Mouse (Mus musculus) gastrocnemius, postnatal 25 days (tissue): ENCODE data around the gene Adamts12. TPM values are rescaled to one million over a fixed set of nuclear protein-coding genes. Genes with fewer than 3 reads are reported as not detected.
A peak's percentile ranks its signal among the peaks of the same experiment; 100 is the strongest.

Experiments used
- DNase-seq: peaks from one replicate; pipeline ENCODE4 v3.0.0; 2022
- total RNA-seq, 2 experiments: library from RNA; stranded (reverse); gene quantifications; 1 replicate in 1 of 2; 2 replicates in 1 of 2; pipeline ENCODE4 v1.2.3; 2021

Gene Adamts12
- total RNA-seq, 2 experiments from 2014 or later = 8.4 to 10.5 TPM

DNA sequence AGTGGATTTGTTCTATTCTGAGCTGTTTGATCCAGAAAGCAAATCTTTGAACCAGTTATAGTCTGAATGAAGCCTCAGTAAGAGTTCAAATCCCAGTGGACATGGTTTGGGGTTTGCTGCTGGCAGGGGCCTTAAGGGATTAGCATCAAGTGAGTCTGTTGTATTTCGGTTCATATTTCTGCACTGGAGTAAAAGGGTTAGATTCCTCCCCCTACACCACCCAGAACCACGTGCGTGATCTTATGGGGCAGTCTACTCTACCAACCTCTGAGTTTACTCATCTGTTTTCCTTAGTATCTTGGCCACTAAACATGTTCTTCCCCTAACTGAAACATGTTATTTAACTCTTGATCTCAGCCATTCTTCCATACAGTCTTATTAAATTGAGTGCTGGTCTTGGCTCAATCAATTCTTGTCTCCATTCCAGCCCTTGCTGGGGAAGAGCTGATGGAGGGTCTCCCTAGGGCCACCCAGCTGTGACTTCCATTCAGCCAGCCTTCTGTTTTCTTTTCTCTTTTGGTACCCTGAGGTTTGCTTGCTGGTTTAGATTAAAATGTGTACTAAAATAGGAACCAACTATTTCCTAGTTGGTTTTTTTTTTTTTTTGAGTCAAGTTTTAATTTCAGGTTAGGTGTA is 11.3 kb downstream of the Adamts12 start:
- DNase-seq = no peak

DNA sequence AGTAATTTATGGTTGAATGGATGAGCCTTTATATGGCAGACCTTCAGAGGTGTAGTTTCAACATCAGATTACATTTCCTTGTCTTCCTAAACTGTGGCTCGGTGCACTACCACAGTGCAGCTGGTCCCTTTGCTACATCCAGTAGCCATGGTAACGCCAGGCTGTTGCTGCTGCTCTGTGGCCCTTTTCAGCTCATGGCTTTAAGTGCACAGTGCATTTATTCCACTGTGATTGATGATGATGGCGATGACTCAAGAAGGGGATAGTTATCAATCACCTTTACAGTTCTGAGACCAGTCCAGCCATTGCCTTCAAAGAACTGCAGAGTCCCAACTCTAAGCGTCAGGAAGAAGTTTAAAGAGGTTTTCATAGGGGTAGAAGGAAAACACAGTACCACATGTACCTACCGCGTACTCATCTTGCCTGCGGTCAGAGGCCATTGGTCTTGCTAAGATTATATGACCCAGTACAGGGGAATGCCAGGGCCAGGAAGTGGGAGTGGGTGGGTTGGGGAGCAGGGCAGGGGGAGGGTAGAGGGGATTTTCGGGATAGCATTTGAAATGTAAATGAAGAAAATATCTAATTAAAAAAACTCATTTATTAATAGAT is 18.5 kb downstream of the Adamts12 start:
- DNase-seq = no peak

DNA sequence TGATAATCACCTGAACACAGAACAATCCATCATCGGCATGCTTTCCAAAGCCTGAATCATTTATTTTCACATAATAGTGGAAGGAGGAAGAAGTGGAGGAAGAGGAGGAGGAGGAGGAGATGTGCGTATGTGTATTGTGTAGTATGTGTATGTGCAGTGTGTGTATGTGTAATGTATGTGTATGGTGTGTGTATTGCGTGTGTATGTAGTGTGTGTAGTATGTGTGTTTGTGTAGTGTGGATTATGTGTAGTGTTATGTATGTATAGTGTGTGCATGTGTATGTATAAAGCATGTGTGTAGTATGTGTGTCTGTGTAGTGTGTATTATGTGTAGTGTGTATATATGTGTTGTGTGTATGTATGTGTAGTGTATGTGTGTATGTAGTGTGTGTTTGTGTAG is 19.1 kb downstream of the Adamts12 start:
- no peak for DNase-seq

DNA sequence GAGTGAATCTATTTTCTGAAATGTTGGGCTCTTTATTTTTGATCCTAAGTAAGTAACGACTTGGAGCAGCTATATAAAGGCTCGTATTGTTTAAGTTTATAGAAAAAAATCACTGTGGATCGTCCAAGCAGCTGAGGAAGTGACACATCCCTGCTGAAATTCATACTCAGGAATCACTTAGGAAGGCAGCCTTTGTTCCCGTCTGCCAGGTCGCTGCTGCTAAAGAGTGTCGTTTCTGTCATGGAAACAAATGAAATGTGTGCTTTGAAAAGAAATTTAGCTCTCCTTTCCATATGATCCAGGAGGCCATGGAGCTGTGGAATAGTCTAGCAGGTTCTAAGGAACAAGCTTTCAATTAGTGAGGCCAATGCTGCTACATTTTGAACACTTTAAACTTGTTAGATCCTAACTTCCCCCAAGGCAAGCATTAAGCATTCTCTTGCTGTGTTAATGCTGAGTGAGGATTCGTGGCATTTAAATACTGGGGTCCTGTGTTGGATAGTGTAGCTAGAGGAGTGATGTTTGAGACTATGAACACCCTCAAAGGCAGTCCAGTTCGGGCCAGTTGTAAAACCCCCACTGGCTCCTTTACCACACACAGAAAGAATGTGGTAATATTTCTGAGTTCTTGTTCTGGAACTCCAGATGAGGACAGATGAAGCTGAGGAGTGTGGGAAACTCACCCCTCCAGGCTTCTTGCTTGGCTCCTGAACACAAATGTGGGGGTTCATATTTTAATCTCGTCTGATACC is 19.8 kb downstream of the Adamts12 start:
- no peak for DNase-seq

DNA sequence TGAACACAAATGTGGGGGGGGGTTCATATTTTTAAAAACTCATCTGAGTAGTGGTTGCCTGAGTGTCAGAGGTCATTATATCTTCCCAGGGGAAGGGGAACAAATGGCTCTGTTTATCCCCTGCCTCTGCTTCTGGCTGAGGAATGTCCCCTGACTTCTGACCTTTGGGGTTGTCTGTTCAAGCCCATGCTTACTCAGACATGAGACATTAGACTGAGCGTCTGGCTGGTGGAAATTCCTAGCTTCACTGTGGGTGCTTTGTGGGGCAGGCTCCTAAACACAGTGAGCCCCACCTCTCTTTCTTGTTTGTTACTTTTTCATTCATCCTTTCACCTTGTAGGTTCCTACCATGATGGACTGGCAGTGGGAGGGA is 20.4 kb downstream of the Adamts12 start:
- no peak for DNase-seq

DNA sequence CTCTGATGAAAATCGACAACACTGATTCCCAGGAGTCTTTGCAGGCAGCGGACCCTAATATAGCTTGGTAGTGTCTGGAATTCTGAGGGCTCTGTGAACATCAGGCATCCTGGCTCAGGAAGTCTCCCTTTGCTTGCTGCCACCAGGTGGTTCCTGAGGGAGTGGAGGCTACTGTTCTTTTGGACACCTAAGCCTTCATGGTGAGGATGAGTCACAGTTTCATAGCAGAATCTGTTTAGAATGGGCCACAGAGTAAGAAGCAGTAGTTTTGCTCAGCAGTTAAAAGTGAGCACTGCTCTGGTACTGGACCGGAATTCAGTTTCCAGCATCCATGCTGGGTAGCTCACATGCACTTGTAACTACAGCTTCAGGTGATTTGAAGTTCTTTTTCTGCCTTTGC is 24.9 kb downstream of the Adamts12 start:
- no peak for DNase-seq

DNA sequence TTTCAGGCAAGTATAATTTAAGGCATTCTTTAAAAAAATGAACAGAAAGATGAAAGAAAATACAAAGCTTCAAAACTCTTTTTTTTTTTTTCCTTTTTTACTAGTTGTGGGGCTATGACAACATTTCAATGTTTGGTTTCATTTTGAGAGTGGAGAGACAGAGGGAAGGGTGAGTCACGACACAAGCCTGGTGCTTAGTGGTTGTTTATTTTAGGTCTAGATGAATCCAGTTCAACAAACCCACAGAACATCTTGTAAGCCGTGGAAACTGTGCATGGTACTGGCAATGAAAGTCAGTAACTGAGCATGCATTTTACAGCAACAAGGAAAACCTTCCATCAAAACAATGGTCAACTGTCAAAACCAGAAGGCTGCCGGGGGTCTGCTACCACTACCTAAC is 31.0 kb downstream of the Adamts12 start:
- no peak for DNase-seq

DNA sequence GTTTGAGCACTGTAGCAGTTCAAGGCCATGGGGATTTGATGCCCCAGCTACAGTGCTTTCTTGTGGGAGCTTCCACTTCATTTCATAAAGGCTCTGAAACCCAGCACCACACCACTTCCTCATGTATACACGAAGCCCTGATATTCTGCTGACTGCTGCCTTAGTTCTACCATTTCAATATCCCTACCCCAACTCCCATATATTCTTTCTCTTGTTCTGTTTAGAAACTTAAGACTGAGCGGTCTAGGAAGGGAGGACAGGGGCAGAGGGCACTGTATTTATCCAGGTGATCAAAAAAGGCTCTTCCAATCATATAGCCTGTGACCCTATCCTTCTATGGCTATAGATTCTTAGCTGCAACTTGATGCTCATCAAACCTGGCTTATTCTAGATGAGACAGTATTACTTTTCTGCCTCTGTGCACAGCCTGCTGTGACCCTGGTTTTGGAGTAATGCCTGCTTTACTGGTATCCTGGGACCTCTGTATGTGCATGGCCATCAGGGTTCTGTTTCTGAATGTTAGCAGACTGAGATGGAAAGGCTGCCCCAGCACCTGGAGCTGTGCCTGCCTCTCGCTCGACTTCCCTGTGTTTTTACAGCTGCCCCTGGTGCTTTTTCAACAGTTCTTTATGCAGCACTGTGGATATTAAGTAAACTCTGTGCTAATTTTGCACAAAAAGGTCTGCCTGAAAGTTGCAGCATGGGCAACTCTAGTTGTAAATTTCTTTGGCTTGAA is 33.5 kb downstream of the Adamts12 start:
- no peak for DNase-seq

DNA sequence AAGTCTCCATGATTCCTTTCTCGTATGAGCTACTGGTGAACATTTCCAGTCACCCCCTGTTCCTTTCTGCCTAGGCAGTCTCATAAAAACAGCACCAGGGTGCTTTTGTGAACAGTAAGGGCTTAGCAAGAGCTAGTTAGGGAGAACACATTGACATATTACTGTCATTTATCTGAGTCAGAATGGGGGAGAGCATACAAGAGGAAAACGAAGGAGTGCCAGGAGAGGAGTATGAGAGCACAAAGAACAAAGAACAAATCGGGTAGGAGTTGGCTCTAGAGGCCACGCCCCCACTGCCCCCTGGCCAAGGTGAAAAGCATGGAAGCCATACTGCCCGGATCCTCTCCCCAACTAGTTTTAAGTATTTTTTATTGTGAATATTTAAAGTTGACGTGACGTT is 34.4 kb downstream of the Adamts12 start:
- no peak for DNase-seq

DNA sequence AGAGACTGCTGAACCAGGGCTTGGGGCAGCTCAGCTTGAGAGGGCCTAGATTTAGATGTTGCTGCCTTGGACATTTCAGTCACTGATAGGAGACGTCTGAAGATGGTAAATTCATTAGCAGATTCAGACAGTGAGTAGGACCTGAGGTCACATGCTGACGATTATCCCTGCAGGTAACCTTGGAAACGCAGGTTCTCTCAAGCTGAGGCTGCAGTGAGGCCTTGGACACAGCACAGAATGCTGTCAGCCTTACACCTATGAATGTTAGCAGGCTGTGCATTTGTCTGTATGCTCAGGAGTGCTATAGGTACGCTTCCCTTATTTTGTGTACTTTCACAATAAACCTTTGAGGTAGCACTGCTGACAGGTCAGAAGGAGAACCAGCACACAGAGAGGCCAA is 36.3 kb downstream of the Adamts12 start:
- DNase-seq = no peak

DNA sequence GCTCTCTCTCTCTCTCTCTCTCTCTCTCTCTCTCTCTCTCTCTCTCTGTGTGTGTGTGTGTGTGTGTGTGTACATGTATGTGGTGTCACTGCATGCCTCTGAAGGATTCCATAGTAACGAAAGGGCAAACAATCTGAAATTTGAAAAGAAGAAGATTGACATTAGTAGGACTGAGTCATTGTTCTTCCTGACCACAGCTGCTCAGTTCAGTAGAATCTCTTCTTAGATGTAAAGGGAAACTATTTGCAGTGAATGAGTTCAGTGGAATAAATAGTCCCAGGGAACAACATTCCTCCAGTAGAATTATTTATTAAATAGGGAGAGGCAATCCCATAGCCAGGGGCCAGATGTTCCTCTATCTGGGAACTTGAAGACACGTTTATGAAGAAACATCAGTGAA is 40.5 kb downstream of the Adamts12 start:
- no peak for DNase-seq

DNA sequence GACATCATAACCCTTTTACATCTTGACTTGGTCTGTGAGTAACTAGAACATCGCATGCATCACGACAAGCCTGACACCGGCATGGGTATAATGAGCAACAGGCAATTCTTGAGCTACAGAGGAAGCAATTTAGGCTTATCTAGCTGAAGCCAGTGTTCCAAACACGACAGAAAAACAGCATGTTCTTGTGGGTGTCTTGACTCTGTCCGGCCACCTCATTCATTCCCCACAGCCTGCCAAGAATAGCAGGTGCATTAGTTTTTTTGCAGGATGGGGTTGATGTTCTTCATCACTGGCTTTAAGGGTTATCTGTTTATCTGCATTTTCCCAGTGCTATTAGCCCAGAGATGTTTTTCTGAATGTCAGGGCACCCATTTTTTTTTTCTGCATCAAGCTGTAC is 42.8 kb downstream of the Adamts12 start:
- no peak for DNase-seq

DNA sequence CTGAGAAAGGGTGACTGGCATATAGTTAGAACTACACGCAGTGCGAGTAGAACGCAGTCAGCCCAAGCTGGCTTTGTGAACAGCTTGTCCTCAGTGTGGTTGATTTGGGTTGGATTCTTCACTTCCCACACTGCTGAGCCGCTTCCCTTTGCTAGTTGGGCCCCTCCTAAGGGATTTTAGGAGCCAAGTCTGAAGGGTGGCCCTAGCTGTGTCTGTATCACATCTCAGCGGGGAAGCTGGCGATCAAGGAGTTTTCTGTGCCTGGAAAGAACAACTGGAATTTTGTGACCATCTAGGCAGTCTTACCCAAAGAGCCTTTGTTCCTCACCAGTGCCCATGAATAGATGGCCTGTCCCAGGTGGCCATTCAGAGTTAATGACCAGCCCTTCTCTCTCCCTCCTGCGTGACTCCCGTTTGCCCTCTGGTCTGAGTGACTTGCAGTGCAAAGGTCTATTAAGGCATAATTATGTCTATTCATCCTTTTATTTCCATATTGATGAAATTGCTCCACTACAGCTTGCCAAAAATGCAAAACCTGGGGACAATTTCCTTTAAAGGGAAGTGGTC is 50.1 kb downstream of the Adamts12 start:
- DNase-seq = peak; percentile 20

DNA sequence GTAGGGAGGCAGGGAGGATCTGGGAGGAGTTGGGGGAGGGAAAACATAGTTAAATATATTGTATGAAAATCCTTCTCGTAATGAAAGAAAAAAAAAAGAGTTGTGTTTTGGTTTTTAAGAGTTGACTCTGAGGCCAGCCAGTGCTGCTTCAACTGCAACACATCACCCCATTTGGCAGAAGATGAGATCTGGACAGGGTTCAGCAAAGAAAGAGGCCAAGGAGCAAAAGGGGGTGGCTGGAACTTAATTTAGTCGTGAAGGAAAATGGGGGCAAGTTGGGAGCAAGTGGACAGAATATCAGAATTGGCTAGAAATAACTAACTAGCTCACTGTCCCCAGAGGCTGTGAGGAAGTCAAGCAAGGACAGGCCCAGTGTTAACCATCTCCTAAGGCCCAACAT is 51.7 kb downstream of the Adamts12 start:
- DNase-seq = peak; percentile 79

DNA sequence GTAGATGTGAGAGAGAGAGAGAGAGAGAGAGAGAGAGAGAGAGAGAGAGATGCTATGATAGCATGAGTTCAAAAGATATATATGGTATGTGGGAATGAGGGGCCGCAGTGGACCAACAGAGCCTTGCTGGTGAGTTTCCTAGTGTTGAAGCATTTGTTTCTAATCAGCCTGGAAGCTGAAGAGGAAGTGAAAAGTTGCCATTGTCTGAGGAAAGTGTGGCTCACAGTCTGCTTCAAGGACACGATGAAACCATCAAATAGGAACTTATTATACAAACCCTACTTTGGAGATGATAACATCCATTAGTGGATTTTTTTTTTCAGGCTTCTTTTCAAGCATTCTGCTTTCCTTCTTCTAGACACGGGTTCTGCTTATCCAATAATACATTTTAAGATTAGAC is 52.3 kb downstream of the Adamts12 start:
- DNase-seq = no peak

DNA sequence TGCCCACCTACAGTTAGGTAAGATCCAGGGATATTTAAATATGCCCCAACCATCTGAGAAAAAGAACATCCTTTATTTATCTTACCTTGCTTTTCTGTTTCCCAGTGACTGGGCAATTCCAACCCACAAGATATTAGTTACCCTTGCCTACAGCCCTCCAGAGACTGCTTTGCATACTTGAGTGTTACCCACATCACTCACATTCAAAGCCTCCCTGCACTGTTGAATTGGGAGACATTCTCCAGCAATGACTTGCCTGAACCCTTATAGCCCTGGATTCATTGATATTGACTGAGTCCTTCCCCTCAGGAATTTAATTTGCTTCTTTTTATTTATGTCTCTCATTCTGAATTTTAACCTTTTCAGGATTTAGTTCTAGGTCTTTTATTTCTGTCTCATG is 53.8 kb downstream of the Adamts12 start:
- no peak for DNase-seq

DNA sequence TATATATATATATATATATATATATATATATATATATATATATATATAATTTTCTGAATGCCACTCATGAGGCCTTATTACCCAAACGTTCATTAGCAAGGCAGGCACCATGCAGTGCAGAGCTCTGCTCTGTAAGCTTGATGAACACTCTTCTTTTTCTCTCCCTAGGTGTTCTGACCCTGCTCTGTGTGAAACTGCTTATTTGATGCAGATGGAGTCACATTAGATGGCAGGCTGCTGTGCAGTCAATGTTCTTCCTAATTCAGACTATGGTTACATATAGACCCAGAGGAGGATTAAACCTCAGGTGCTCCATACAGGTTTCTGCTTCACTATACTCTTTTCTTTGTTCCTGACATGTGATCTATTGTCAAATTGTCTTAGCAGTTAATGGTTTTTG is 57.1 kb downstream of the Adamts12 start:
- DNase-seq = no peak

DNA sequence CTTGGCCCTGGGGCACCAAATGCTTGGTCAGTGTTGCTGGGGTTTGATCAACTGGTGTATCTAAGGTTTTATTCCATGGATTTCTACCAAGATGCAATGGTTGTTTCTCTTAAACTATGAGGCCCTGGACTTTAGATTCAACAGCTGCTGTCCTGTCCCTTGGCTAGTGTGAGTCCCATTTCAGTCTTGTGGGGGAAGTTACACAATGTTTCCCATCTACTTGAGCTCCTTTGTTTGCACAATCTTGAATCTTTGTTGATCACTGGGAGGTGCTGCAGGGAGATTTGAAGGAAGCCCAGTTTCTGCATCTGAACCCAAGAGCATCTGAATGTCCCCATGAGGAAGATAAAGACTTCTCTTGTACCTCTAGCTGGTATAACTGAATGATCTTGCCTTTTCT is 60.8 kb downstream of the Adamts12 start:
- no peak for DNase-seq

DNA sequence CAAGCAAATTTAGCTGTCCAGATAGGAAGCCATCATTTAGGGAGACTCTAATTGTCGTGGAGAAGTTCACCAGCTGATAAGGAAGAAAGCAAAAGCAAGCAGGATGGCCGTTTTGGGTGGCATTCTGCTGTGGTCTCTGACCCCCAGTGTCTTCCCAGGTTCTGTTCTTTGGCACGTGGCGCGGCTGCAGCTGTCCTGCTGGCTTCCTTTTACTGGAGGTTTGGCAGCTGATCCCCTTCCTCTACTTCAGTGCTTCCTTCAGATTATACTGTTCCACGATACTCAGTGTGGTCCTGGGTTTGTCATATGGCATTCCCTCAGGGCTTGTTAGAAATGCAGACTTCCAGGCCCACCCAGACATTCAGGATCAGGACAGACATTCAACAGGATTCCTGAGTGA is 63.9 kb downstream of the Adamts12 start:
- DNase-seq = no peak

DNA sequence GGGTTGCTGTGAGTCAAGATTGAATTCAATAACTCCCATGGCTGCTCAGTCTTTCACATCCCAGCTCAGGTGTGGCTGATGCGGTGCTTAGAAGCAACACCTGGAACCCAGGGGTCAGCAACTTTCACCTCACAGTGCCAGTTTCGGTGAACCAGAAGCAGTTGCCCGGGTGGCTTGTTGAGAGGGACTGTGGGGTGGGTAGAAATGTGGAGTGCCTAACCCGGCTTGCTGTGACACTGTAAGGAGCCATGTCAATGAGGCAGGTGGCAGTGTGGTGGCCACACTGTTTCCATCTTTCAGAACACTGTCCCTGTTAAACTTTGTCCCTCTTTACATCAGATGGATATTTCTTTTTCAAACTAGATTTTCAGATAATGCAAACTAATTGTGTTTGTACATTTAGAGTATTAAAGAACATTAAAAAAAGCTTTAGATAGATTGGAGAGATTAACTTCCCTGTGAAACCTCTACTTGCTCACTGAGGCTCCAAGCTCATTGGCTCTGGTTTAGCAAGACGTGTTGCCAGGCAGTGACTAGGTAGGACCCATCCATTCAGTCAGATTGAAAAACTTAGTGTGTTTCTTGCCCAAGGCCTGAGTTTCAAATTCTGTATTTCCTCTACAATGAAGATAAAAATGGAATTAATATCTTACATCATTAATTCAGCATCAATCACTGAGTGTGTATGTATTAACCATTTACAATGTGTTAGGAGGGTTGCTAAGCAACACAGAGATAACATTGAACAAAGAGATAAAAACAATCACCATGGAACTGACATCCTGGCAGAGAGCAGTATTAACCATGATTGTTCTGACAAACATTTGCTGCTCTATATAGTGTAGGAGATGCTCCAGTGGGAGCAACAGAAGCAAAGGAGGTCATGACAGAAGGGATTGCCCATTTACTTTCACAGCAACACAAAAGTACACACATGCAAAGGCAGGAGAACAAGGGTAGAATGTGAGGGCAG is 68.3 kb downstream of the Adamts12 start:
- no peak for DNase-seq

DNA sequence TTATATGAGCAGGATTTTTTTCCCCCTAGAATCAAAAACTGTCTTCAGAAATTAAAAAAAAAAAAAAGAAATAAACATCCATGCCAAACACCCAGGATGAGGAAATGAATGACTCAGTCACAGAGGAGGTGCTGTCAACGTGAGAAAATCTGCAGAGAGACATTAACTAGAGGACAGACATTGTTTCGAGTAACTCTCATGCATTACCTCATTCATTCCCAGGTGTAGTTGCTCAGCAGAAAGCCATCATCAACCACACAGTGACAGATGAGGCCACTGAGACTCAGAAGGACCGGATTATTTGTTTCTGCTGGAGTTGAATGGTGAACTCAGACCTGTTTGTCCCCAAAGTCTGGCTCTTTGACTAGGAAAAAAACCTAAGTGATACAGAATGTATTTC is 81.0 kb downstream of the Adamts12 start:
- no peak for DNase-seq

DNA sequence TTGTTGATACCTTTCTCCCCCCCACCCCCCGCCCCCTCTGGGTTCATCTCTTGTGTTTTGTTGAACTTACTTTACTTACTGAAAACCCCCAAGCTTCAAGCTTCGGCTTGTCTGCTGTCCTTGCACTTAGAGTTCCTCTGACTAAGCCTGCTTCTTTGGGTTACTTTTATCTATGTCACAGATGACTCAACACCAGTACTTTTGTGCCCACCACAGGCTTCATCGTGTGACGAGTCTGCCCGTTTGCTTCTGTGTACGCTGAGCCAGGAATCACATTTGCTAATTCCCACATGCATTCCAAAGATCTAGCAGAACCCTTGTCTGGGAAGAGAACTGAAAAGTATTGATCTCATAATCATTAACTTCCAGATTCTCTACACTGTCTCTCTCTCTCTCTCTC is 94.8 kb downstream of the Adamts12 start:
- no peak for DNase-seq
